Mouse (Mus musculus) liver, embryonic 11.5 days (tissue): ENCODE measurements around the gene Lef1. TPM values are rescaled to one million over a fixed set of nuclear protein-coding genes. Genes with fewer than 3 reads are reported as not detected.

Experiments
- ATAC-seq: fragments of 200-750 bp; cut with Nextera tagmentation; replicated peaks from 2 replicates; pipeline ENCODE4 v1.8.0; 2017; ENCODE audit warnings: moderate number of reproducible peaks, mild to moderate bottlenecking, moderate TSS enrichment, moderate library complexity; ENCODE audit not compliant: low FRiP score
- DNase-seq: peaks from one replicate; pipeline ENCODE4 v3.0.0-alpha.2; 2017; ENCODE audit warnings: low spot score
- H3K27ac ChIP-seq: fragments of 300-500 bp; sonication (generic); 2 replicates; pipeline ENCODE4 v1.5.1; 2014; ENCODE audit warnings: mild to moderate bottlenecking, low read depth, low read length, control low read depth
- H3K27me3 ChIP-seq: fragments of 300-500 bp; sonication (generic); replicated peaks from 2 replicates; pipeline ENCODE4 v1.6.1; 2014; ENCODE audit warnings: low read length, mixed read lengths; ENCODE audit not compliant: control insufficient read depth, insufficient read depth
- H3K36me3 ChIP-seq: fragments of 300-500 bp; sonication (generic); 2 replicates; pipeline ENCODE4 v1.6.1; 2014; ENCODE audit warnings: mild to moderate bottlenecking, low read length, moderate library complexity, mixed read lengths; ENCODE audit not compliant: control insufficient read depth, insufficient read depth
- H3K4me1 ChIP-seq: fragments of 300-500 bp; sonication (generic); replicated peaks from 2 replicates; pipeline ENCODE4 v1.6.1; 2014; ENCODE audit warnings: low read length, mixed read lengths; ENCODE audit not compliant: control insufficient read depth, insufficient read depth
- H3K4me2 ChIP-seq: fragments of 300-500 bp; sonication (generic); 2 replicates; pipeline ENCODE4 v1.6.1; 2014; ENCODE audit warnings: mild to moderate bottlenecking, control low read depth, moderate library complexity
- H3K4me3 ChIP-seq: fragments of 300-500 bp; sonication (generic); 2 replicates; pipeline ENCODE4 v1.5.1; 2014; ENCODE audit warnings: low read depth, low read length, control low read depth
- H3K9ac ChIP-seq: fragments of 300-500 bp; sonication (generic); 2 replicates; pipeline ENCODE4 v1.6.1; 2014; ENCODE audit warnings: low read depth, low read length, control low read depth
- H3K9me3 ChIP-seq: fragments of 300-500 bp; sonication (generic); 2 replicates; pipeline ENCODE4 v1.6.1; 2016; ENCODE audit warnings: low read length, inconsistent platforms, mixed read lengths; ENCODE audit not compliant: control insufficient read depth
- WGBS: fragments of 180-500 bp; shearing (Covaris S2); extraction: QIAGEN DNeasy Blood & Tissue Kit; methylation state at CpG from one replicate; pipeline ENCODE4 v1.1.7; 2014; 5-methylcytosine and 5-hydroxymethylcytosine counted together
- polyA plus RNA-seq: library from polyadenylated mRNA; unstranded; fragments of >200 nt; fragmentation: Nextera tagmentation; extraction: Ambion mirVana; gene quantifications from 2 replicates; pipeline ENCODE4 v1.2.1, GENCODE M21; 2014

Gene Lef1
- polyA plus RNA-seq, 1 experiment from 2014 or later: 5.0 TPM

- no peak overlapping the region for H3K27ac ChIP-seq
- ATAC-seq (no peak), DNase-seq (no peak)
- no peak overlapping the region for H3K9ac ChIP-seq
- H3K4me3 ChIP-seq: no peak overlapping the region
- H3K36me3 ChIP-seq: no peaks in the 10 kb centered on the region
- 0 out of 2 replicates have a peak, but pooled peaks cover 4% of the 10 kb centered on the region for H3K27me3 ChIP-seq
- WGBS: 45% methylated on average over 11 of the region's 11 CpGs
- no peaks in the 10 kb centered on the region for H3K9me3 ChIP-seq
- no peak overlapping the region for H3K4me2 ChIP-seq
- 0 out of 2 replicates have a peak, but pooled peaks cover 2% of the 10 kb centered on the region for H3K4me1 ChIP-seq
Measured at GRCm38 (mm10) chr3:131156377-131156776, 46.1 kb downstream of the Lef1 start.

GRCm38 (mm10) chr3:131157471-131157870, 47.2 kb downstream of the Lef1 start:
- Histone ChIP-seq H3K27me3 (0 out of 2 replicates have a peak, but pooled peaks cover 4% of the 10 kb centered on the region), H3K4me3 (no peak overlapping the region), H3K4me1 (0 out of 2 replicates have a peak, but pooled peaks cover 2% of the 10 kb centered on the region), H3K27ac (no peak overlapping the region), H3K36me3 (no peaks in the 10 kb centered on the region), H3K9me3 (no peaks in the 10 kb centered on the region), H3K9ac (no peak overlapping the region), H3K4me2 (no peak overlapping the region)
- no peak for DNase-seq
- ATAC-seq: no peak
- 56% methylated on average over 7 of the region's 7 CpGs for WGBS

DNA sequence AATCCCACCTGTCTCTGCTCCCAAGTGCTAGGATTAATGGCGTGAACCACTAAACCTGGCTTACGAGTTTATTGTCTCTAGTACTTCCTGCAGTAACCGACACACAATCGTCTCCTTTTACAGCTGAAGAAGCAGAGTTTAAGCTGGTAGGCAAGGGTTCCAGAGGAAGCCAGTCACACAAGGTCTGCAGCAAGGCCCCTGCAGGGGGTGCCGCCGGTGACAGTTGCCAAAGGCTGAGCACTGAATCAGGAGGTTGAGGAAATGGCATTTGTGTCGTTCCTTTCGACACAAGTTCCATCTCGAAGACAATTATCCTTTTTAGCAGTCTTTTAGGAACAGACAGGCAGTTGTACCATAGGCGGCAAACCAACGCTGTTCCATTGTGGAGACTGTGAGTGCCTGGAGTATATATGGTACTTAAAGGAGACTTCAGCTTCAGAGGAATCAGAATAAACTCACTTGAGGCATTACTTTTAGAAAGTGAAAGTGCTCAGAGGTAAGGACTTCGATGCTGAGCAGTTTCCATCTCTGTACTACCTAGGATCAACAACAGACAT, 49.0 kb downstream of the Lef1 start:
- Histone ChIP-seq H3K4me1 (0 out of 2 replicates have a peak, but pooled peaks cover 2% of the 10 kb centered on the region), H3K27ac (no peak overlapping the region), H3K4me2 (no peak overlapping the region), H3K9ac (no peak overlapping the region), H3K36me3 (no peaks in the 10 kb centered on the region), H3K4me3 (no peak overlapping the region), H3K27me3 (0 out of 2 replicates have a peak, but pooled peaks cover 4% of the 10 kb centered on the region), H3K9me3 (no peaks in the 10 kb centered on the region)
- DNase-seq (no peak), ATAC-seq (no peak)
- 54% methylated on average over 12 of the region's 12 CpGs for WGBS

GRCm38 (mm10) chr3:131159881-131160615, 49.8 kb downstream of the Lef1 start:
- WGBS: 77% methylated on average over 14 of the region's 14 CpGs
- Histone ChIP-seq H3K27ac (no peak overlapping the region), H3K4me1 (0 out of 2 replicates have a peak, but pooled peaks cover 2% of the 10 kb centered on the region)

DNA sequence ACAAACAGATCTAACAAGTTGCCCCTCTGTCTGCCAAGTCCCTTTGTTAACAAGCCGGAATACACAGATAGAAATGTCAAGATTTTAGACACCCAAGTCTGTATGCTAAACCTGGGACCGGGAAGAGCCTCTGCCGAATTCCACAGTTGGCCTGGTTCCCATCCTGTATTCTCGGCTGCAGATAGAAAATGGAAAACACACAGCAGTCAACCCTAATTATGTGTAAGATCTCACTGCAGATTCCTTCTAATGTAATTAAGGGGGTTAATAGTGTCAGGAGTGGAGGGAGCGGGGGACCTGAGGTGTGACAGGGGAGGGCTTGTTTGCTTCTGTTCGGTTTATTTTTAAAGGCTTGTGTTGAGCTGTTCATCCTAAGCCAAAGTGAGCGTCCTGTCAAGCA, 50.6 kb downstream of the Lef1 start:
- H3K36me3 ChIP-seq: no peaks in the 10 kb centered on the region
- 0 out of 2 replicates have a peak, but pooled peaks cover under 1% of the 10 kb centered on the region for H3K27me3 ChIP-seq
- no peak for ATAC-seq
- no peak overlapping the region for H3K27ac ChIP-seq
- no peak overlapping the region for H3K9ac ChIP-seq
- DNase-seq: no peak
- 79% methylated on average over 7 of the region's 7 CpGs for WGBS
- no peak overlapping the region for H3K4me2 ChIP-seq
- no peaks in the 10 kb centered on the region for H3K9me3 ChIP-seq
- 0 out of 2 replicates have a peak, but pooled peaks cover 2% of the 10 kb centered on the region for H3K4me1 ChIP-seq
- no peak overlapping the region for H3K4me3 ChIP-seq

More at GRCm38 (mm10) chr3:131159881-131160615, 49.8 kb downstream of the Lef1 start:
- Histone ChIP-seq H3K9me3 (no peaks in the 10 kb centered on the region), H3K4me2 (no peak overlapping the region), H3K4me3 (no peak overlapping the region), H3K36me3 (no peaks in the 10 kb centered on the region), H3K9ac (no peak overlapping the region), H3K27me3 (0 out of 2 replicates have a peak, but pooled peaks cover 4% of the 10 kb centered on the region)
- ATAC-seq: no peak
- no peak for DNase-seq

- no peak overlapping the region for H3K4me3 ChIP-seq
- H3K4me2 ChIP-seq: no peak overlapping the region
- no peaks in the 10 kb centered on the region for H3K27me3 ChIP-seq
- H3K27ac ChIP-seq: no peak overlapping the region
- H3K36me3 ChIP-seq: no peaks in the 10 kb centered on the region
- no peaks in the 10 kb centered on the region for H3K4me1 ChIP-seq
- no peak for DNase-seq
- no peaks in the 10 kb centered on the region for H3K9me3 ChIP-seq
- ATAC-seq: no peak
- H3K9ac ChIP-seq: no peak overlapping the region
- 89% methylated on average over 4 of the region's 4 CpGs for WGBS
Measured at GRCm38 (mm10) chr3:131167731-131168130, 57.5 kb downstream of the Lef1 start.

DNA sequence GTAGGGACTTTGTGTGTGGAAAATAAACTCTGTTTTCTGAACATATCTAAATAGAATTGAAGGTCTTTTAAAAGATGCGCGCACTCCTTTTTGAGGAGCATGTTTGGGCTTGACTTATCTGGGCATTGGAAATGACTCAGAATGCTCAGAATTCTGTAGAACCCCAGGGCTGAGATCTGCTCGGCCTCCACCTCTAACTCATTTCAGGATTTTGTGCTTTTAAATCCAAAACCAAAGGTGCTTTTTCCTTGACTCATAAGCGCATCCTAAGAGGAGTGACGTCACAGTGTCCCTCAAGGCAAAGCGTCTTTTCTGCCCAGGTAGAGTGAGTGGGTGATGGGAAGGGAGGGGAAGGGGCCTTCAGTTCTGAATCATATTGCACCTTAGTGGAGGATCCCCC, 58.9 kb downstream of the Lef1 start:
- WGBS: 89% methylated on average over 6 of the region's 6 CpGs
- H3K9ac ChIP-seq: no peak overlapping the region
- H3K4me2 ChIP-seq: no peak overlapping the region
- H3K4me1 ChIP-seq: no peaks in the 10 kb centered on the region
- no peaks in the 10 kb centered on the region for H3K27me3 ChIP-seq
- DNase-seq: no peak
- H3K36me3 ChIP-seq: no peaks in the 10 kb centered on the region
- no peak overlapping the region for H3K4me3 ChIP-seq
- H3K9me3 ChIP-seq: no peaks in the 10 kb centered on the region
- ATAC-seq: no peak
- H3K27ac ChIP-seq: no peak overlapping the region

DNA sequence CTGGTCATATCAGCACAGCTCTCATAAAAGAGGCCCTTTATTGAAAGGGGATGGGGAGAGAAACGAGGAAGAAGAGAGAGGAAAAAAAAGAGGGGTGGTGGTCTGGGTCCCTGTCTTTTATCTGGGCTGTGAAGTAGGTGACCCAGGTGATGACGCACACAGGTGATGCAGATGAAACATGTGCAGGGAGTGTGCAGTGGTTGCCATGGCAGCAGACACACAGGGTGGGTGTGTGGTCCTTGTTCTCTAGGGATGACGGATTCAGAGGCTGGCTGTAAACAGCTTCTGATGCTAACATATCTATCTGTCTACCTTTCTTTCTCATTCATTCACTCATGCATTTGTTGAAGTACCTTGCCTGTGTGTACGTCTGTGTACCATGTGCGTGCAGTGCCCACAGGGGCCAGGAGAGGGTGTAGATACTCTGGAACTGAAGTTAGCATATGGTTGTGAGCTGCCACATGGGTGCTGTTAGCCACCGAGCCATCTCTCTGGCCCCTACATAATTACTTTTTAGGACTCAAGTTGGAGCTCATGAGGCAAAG, 59.9 kb downstream of the Lef1 start:
- H3K27ac ChIP-seq: no peak overlapping the region
- no peak overlapping the region for H3K4me2 ChIP-seq
- H3K27me3 ChIP-seq: no peaks in the 10 kb centered on the region
- H3K4me3 ChIP-seq: no peak overlapping the region
- DNase-seq (no peak), ATAC-seq (no peak)
- no peaks in the 10 kb centered on the region for H3K9me3 ChIP-seq
- H3K4me1 ChIP-seq: no peaks in the 10 kb centered on the region
- H3K36me3 ChIP-seq: no peaks in the 10 kb centered on the region
- 85% methylated on average over 6 of the region's 6 CpGs for WGBS
- no peak overlapping the region for H3K9ac ChIP-seq
